Mouse (Mus musculus) testis, postnatal 14 days (tissue): Measurements from ENCODE around the gene Gm5157.
"Not testable (repeated sequence)": the region's sequence is repeated elsewhere in the genome, so short reads cannot be mapped to it uniquely, and the experiment has no call there.

Experiments
- DNase-seq: peaks from one replicate; pipeline ENCODE4 v3.0.0; 2021; ENCODE audit warnings: low spot score

Gm5157 gene

DNA sequence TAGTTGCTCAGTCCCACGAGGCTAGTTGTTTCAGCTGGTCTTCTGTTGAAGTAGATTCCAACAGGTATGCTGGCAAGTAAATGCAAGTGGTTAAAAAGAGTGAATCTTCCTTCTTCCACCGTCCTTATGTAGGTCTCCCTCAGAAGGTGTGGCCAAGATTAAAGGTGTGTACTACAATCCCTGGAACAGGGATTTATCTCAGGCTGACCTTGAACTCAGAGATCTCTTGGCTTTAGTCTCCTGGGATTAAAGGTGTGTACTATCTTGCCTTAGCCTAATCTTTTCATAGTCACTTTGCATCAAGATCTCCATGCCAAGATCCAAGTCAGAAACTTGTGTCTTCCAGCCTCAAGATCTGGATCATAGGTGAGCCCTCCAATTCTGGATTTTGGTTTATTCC, at the start of gene Gm5157:
Gene Gm5157 (minus strand): TSS at position 101 of the 400 bp plus-strand sequence.
- DNase-seq = not testable (repeated sequence)

DNA sequence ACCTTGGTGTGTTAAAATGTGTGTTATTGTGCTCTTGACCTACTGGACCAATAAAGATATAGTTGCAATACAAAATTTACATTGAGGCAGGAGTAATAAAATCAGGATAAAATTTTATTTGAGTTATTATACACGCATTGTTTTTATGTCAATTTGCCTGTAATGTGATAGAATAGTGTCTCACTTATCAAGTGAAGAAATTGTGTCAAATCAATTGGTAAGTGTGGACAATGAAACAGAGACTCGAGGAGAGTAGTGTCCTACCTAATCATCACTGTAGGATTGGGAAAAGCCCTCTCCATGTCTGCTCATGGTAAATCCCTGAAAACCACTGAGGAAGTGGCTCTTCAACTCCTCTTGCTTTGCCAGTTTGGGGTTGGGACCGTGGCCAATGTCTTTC, 28.3 kb downstream of the Gm5157 start, which contains the start of gene Vmn1r123:
Gene Vmn1r123 (plus strand): TSS at position 301 of the 400 bp plus-strand sequence.
- not testable (repeated sequence) for DNase-seq
